Mouse (Mus musculus) heart, adult 10 weeks (tissue): Measurements from ENCODE around the gene Hirip3. TPM values are rescaled to one million over a fixed set of nuclear protein-coding genes. Genes with fewer than 3 reads are reported as not detected.

Experiments
- polyA plus RNA-seq: library from polyadenylated mRNA; stranded (reverse); fragments of 350-450 nt; fragmentation: Illumina TruSeq; extraction: RNeasy Lipid Tissue Mini Kit (QIAGEN cat#74804); gene quantifications from one replicate; pipeline ENCODE4 v1.2.3, GENCODE M21; 2014; ENCODE audit warnings: low read depth, low replicate concordance

Hirip3 gene
- 22.7 TPM for polyA plus RNA-seq

GRCm38 (mm10) chr7:126861429-126862130 is at the start of gene Hirip3:
Gene Hirip3, plus strand, starts transcription at chr7:126861972.

GRCm38 (mm10) chr7:126831539-126831938 is 30.2 kb upstream of the Hirip3 start, which contains the start of gene 4930451I11Rik:
Gene 4930451I11Rik, minus strand, starts transcription at chr7:126831639.

GRCm38 (mm10) chr7:126847116-126847420 is 14.7 kb upstream of the Hirip3 start, which contains the start of gene Doc2a:
Gene Doc2a, plus strand, starts transcription at chr7:126847416.

GRCm38 (mm10) chr7:126862147-126862784 is 494 bp downstream of the Hirip3 start, which contains the start of gene Ino80e:
Gene Ino80e, minus strand, starts transcription at chr7:126862377.

GRCm38 (mm10) chr7:126884286-126885164 is 22.8 kb downstream of the Hirip3 start, which contains the start of gene Taok2:
Gene Taok2, minus strand, starts transcription at chr7:126884703.

Other genes with a start within 250 kb of the Hirip3 start
- 21.1 TPM for gene Nupr1, start 231.1 kb upstream of the Hirip3 start, polyA plus RNA-seq
- 17.1 TPM for gene Sgf29, start 212.7 kb upstream of the Hirip3 start, polyA plus RNA-seq
- gene Sult1a1, start 185.5 kb upstream of the Hirip3 start, polyA plus RNA-seq, result 66.1 TPM
- 24.6 TPM for gene Bola2, start 166.6 kb upstream of the Hirip3 start, polyA plus RNA-seq
- 4.7 TPM for gene Slx1b, start 166.2 kb upstream of the Hirip3 start, polyA plus RNA-seq
- gene Coro1a, start 154.2 kb upstream of the Hirip3 start, polyA plus RNA-seq, result 8.3 TPM
- gene Mapk3, start 102.4 kb upstream of the Hirip3 start, polyA plus RNA-seq, result 60.7 TPM
- 3.2 TPM for gene Gdpd3, start 95.6 kb upstream of the Hirip3 start, polyA plus RNA-seq
- 118 TPM for gene Ypel3, start 85.0 kb upstream of the Hirip3 start, polyA plus RNA-seq
- 1.6 TPM for gene Tbx6, start 80.5 kb upstream of the Hirip3 start, polyA plus RNA-seq
- gene Ppp4c, start 69.5 kb upstream of the Hirip3 start, polyA plus RNA-seq, result 43.4 TPM
- gene Fam57b, start 64.3 kb upstream of the Hirip3 start, polyA plus RNA-seq, result 7.6 TPM
- gene 4930451I11Rik, start 30.3 kb upstream of the Hirip3 start, polyA plus RNA-seq, result not detected
- gene Doc2a, start 14.6 kb upstream of the Hirip3 start, polyA plus RNA-seq, result not detected
- 18.7 TPM for gene Ino80e, start 405 bp downstream of the Hirip3 start, polyA plus RNA-seq
- 41.9 TPM for gene Taok2, start 22.7 kb downstream of the Hirip3 start, polyA plus RNA-seq
- 19.1 TPM for gene Tmem219, start 60.9 kb downstream of the Hirip3 start, polyA plus RNA-seq
- 7.8 TPM for gene Kctd13, start 66.9 kb downstream of the Hirip3 start, polyA plus RNA-seq
- not detected for gene Asphd1, start 87.6 kb downstream of the Hirip3 start, polyA plus RNA-seq
- 1.6 TPM for gene Sez6l2, start 88.6 kb downstream of the Hirip3 start, polyA plus RNA-seq
- 48.9 TPM for gene Cdipt, start 113.9 kb downstream of the Hirip3 start, polyA plus RNA-seq
- gene Cdiptos, start 114.1 kb downstream of the Hirip3 start, polyA plus RNA-seq, result 0.63 TPM
- 38.1 TPM for gene Mvp, start 152.6 kb downstream of the Hirip3 start, polyA plus RNA-seq
- 0.86 TPM for gene Pagr1b, start 154.5 kb downstream of the Hirip3 start, polyA plus RNA-seq
- gene Pagr1a, start 155.4 kb downstream of the Hirip3 start, polyA plus RNA-seq, result not detected
- gene Gm42742, start 159.1 kb downstream of the Hirip3 start, polyA plus RNA-seq, result 35.1 TPM
- 2.0 TPM for gene Prrt2, start 159.2 kb downstream of the Hirip3 start, polyA plus RNA-seq
- gene Maz, start 165.1 kb downstream of the Hirip3 start, polyA plus RNA-seq, result 59.5 TPM
- gene Kif22, start 180.5 kb downstream of the Hirip3 start, polyA plus RNA-seq, result 0.24 TPM
- not detected for gene Zg16, start 225.4 kb downstream of the Hirip3 start, polyA plus RNA-seq
- gene AI467606, start 229.4 kb downstream of the Hirip3 start, polyA plus RNA-seq, result 2.1 TPM